Mouse (Mus musculus) embryonic facial prominence, embryonic 14.5 days (tissue): ENCODE measurements at regions not wholly inside any gene's neighbourhood (a gene's known extent, or its start where the extent isn't known, plus 50 kb on each side); places are given as distances from the start of the nearest gene placed in this dataset.
A peak's percentile ranks its signal among the peaks of the same experiment; 100 is the strongest.

Experiments
- ATAC-seq: fragments of 200-750 bp; cut with Nextera tagmentation; 2 replicates; pipeline ENCODE4 v1.8.0; 2017; ENCODE audit warnings: low read depth, moderate number of reproducible peaks, moderate TSS enrichment
- DNase-seq: peaks from one replicate; pipeline ENCODE4 v3.0.0-alpha.2; 2015; ENCODE audit warnings: low spot score
- H3K27ac ChIP-seq: fragments of 300-500 bp; sonication (generic); replicated peaks from 2 replicates; pipeline ENCODE4 v1.5.1; 2014; ENCODE audit warnings: low read depth, mild to moderate bottlenecking, low read length, moderate library complexity
- H3K27me3 ChIP-seq: fragments of 300-500 bp; sonication (generic); replicated peaks from 2 replicates; pipeline ENCODE4 v1.6.1; 2014; ENCODE audit warnings: low read length; ENCODE audit not compliant: control insufficient read depth, insufficient read depth
- H3K36me3 ChIP-seq: fragments of 300-500 bp; sonication (generic); 2 replicates; pipeline ENCODE4 v1.6.1; 2014; ENCODE audit warnings: low read length, mixed read lengths; ENCODE audit not compliant: control insufficient read depth, insufficient read depth
- H3K4me1 ChIP-seq: fragments of 300-500 bp; sonication (generic); 2 replicates; pipeline ENCODE4 v1.6.1; 2014; ENCODE audit warnings: antibody characterized with exemption, low read length; ENCODE audit not compliant: control insufficient read depth, insufficient read depth
- H3K4me2 ChIP-seq: fragments of 300-500 bp; sonication (generic); 2 replicates; pipeline ENCODE4 v1.6.1; 2014; ENCODE audit warnings: low read depth, mild to moderate bottlenecking, low read length, moderate library complexity, mixed read lengths
- H3K4me3 ChIP-seq: fragments of 300-500 bp; sonication (generic); 2 replicates; pipeline ENCODE4 v1.5.1; 2014; ENCODE audit warnings: low read depth, mild to moderate bottlenecking, low read length
- H3K9ac ChIP-seq: fragments of 300-500 bp; sonication (generic); 2 replicates; pipeline ENCODE4 v1.6.1; 2014; ENCODE audit warnings: low read depth, mild to moderate bottlenecking, low read length, moderate library complexity, mixed read lengths
- H3K9me3 ChIP-seq: fragments of 300-500 bp; sonication (generic); 2 replicates; pipeline ENCODE4 v1.6.1; 2016; ENCODE audit warnings: low read length; ENCODE audit not compliant: control insufficient read depth
- WGBS: fragments of 180-500 bp; shearing (Covaris S2); extraction: QIAGEN DNeasy Blood & Tissue Kit; methylation state at CpG from one replicate; pipeline ENCODE4 v1.1.7; 2014; 5-methylcytosine and 5-hydroxymethylcytosine counted together

- no peak; the same call in 1 of the 2 replicates for ATAC-seq
- H3K27ac ChIP-seq: no peak overlapping the region; the same call in 1 of the 2 replicates
- WGBS: 43% methylated on average over 11 of the region's 11 CpGs
- H3K36me3 ChIP-seq: no peaks in the 10 kb centered on the region
- H3K27me3 ChIP-seq: no peaks in the 10 kb centered on the region
- no peak overlapping the region for H3K9ac ChIP-seq
- peak; percentile 47 for DNase-seq
- H3K4me3 ChIP-seq: no peak overlapping the region
- no peaks in the 10 kb centered on the region for H3K9me3 ChIP-seq
- H3K4me1 ChIP-seq: peaks cover 4% of the 10 kb centered on the region; the same call in 1 of the 2 replicates
- H3K4me2 ChIP-seq: no peak overlapping the region
Measured at GRCm38 (mm10) chr13:44564705-44565104, 164.6 kb upstream of the Jarid2 start.

GRCm38 (mm10) chr13:44567696-44568095 is 161.6 kb upstream of the Jarid2 start:
- no peak overlapping the region for H3K27ac ChIP-seq
- H3K9me3 ChIP-seq: no peaks in the 10 kb centered on the region
- no peak overlapping the region for H3K4me3 ChIP-seq
- no peak for ATAC-seq
- H3K4me2 ChIP-seq: no peak overlapping the region
- peaks cover 4% of the 10 kb centered on the region; the same call in 1 of the 2 replicates for H3K4me1 ChIP-seq
- no peaks in the 10 kb centered on the region for H3K27me3 ChIP-seq
- WGBS: 58% methylated on average over 2 of the region's 2 CpGs
- H3K9ac ChIP-seq: no peak overlapping the region
- H3K36me3 ChIP-seq: no peaks in the 10 kb centered on the region
- no peak for DNase-seq

GRCm38 (mm10) chr13:44569241-44569778 is 160.0 kb upstream of the Jarid2 start:
- Histone ChIP-seq H3K27me3 (no peaks in the 10 kb centered on the region), H3K9me3 (no peaks in the 10 kb centered on the region), H3K4me2 (no peak overlapping the region), H3K9ac (no peak overlapping the region), H3K4me1 (peaks cover 4% of the 10 kb centered on the region; the same call in 1 of the 2 replicates), H3K4me3 (no peak overlapping the region), H3K27ac (no peak overlapping the region), H3K36me3 (no peaks in the 10 kb centered on the region)
- ATAC-seq (no peak), DNase-seq (no peak)
- WGBS: 61% methylated on average over 3 of the region's 3 CpGs

GRCm38 (mm10) chr13:44573463-44573862 is 155.8 kb upstream of the Jarid2 start:
- ATAC-seq (no peak), DNase-seq (no peak)
- no peaks in the 10 kb centered on the region for H3K4me1 ChIP-seq
- H3K4me3 ChIP-seq: no peak overlapping the region
- no peaks in the 10 kb centered on the region for H3K36me3 ChIP-seq
- 22% methylated on average over 7 of the region's 7 CpGs for WGBS
- H3K27me3 ChIP-seq: no peaks in the 10 kb centered on the region
- H3K9me3 ChIP-seq: no peaks in the 10 kb centered on the region
- H3K27ac ChIP-seq: no peak overlapping the region
- no peak overlapping the region for H3K9ac ChIP-seq
- H3K4me2 ChIP-seq: no peak overlapping the region

- 76% methylated on average over 5 of the region's 5 CpGs for WGBS
Measured at GRCm38 (mm10) chr13:44579215-44579614, 150.1 kb upstream of the Jarid2 start.

GRCm38 (mm10) chr13:44580156-44580736 is 149.0 kb upstream of the Jarid2 start:
- Histone ChIP-seq H3K4me3 (no peak overlapping the region), H3K9me3 (peaks cover 9% of the 10 kb centered on the region), H3K27me3 (no peaks in the 10 kb centered on the region), H3K9ac (no peak overlapping the region), H3K27ac (no peak overlapping the region), H3K36me3 (no peaks in the 10 kb centered on the region), H3K4me1 (peaks cover 30% of the 10 kb centered on the region), H3K4me2 (peak overlapping the region; percentile 23)
- ATAC-seq (peak; percentile 83), DNase-seq (peak; percentile 79)
- WGBS: 30% methylated on average over 15 of the region's 15 CpGs

More at GRCm38 (mm10) chr13:44579215-44579614, 150.1 kb upstream of the Jarid2 start:
- H3K4me1 ChIP-seq: peaks cover 30% of the 10 kb centered on the region
- no peak overlapping the region for H3K27ac ChIP-seq
- no peaks in the 10 kb centered on the region for H3K27me3 ChIP-seq
- ATAC-seq: no peak
- H3K9me3 ChIP-seq: peaks cover 9% of the 10 kb centered on the region
- H3K4me3 ChIP-seq: no peak overlapping the region
- no peak overlapping the region for H3K9ac ChIP-seq
- H3K4me2 ChIP-seq: no peak overlapping the region
- no peaks in the 10 kb centered on the region for H3K36me3 ChIP-seq
- no peak for DNase-seq

GRCm38 (mm10) chr13:44580767-44581166 is 148.5 kb upstream of the Jarid2 start:
- Histone ChIP-seq H3K36me3 (no peaks in the 10 kb centered on the region), H3K27ac (no peak overlapping the region), H3K9me3 (peaks cover 9% of the 10 kb centered on the region), H3K4me3 (no peak overlapping the region), H3K4me1 (peaks cover 30% of the 10 kb centered on the region), H3K9ac (no peak overlapping the region), H3K4me2 (peak overlapping the region; percentile 23), H3K27me3 (no peaks in the 10 kb centered on the region)
- WGBS: 34% methylated on average over 9 of the region's 9 CpGs
- ATAC-seq (no peak), DNase-seq (no peak)

GRCm38 (mm10) chr13:44581947-44582766 is 147.1 kb upstream of the Jarid2 start:
- WGBS: 15% methylated on average over 23 of the region's 23 CpGs
- H3K27me3 ChIP-seq: no peaks in the 10 kb centered on the region
- DNase-seq: peak; percentile 17
- peak overlapping the region; percentile 43 for H3K4me2 ChIP-seq
- no peak for ATAC-seq
- H3K27ac ChIP-seq: no peak overlapping the region; the same call in 1 of the 2 replicates
- peak overlapping the region; percentile 12; the same call in 1 of the 2 replicates for H3K4me3 ChIP-seq
- no peaks in the 10 kb centered on the region for H3K36me3 ChIP-seq
- peaks cover 30% of the 10 kb centered on the region for H3K4me1 ChIP-seq
- peak overlapping the region; percentile 28; the same call in 1 of the 2 replicates for H3K9ac ChIP-seq
- peaks cover 9% of the 10 kb centered on the region for H3K9me3 ChIP-seq
